Comparison of ENCODE assay signal across 10 mouse cellular contexts in the genomic region with DNA sequence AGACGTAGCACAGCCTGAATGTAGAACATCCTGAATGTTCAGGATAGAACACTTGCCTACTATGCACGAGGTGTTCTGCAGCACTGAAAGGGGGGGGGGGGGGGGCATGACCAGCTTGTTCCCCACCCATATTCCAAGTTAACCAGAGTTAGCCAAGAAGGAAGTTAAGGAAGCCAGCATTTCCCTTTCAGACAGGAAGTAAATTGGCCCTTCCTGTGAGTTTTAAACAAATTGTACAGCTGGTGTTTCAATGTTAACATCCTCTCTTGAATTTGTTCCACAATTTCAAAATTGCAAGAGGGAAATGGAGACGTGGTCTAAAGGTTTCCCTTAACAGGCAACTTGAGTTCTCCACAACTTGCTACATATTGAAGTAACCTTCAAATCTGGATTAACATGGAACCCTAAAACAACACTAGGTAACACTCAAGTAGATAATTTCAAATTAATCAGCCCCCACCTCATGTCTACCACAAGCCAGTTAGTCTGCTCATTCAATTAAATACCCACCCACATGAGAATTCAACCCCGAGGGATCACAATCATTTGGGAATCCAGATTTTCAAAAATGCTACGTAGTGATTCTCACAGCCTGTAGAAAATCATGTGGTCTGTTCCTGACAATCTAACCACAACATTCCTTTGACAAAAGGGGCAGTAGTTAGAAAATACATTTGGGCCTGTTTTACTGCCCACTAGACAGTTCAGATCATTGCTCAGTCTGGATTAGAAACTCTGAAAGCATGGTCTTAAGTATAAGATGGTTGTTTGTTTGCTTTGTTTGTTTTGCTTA. TPM values are rescaled to one million over a fixed set of nuclear protein-coding genes. Genes with fewer than 3 reads are reported as not detected.
A peak's percentile ranks its signal among the peaks of the same experiment; 100 is the strongest.
DNase-seq lines count a peak whose midpoint lies in the region; ATAC-seq and TF ChIP-seq lines count a peak whose summit lies in the region.
"Had no signal": no experiment of that assay in that cellular context is flagged by ENCODE, and none has a peak within 500 bp of the region (broad histone marks: within the 10 kb centered on the region; RNA-seq: fewer than 3 reads in every experiment).

No protein-coding gene starts in this region.

- peaks cover 55% of the 10 kb centered on the region for H3K4me1 ChIP-seq in kidney, postnatal 0 days (replicated peaks; ENCODE audit: insufficient read depth, low read length)
- H3K4me1 ChIP-seq in embryonic facial prominence, embryonic 13.5 days, result peaks cover 64% of the 10 kb centered on the region
- peaks cover 85% of the 10 kb centered on the region for H3K4me1 ChIP-seq in heart, postnatal 0 days (ENCODE audit: control insufficient read depth, insufficient read depth)

- H3K36me3 ChIP-seq in kidney, postnatal 0 days (ENCODE audit: insufficient read depth, low read length), result no peaks in the 10 kb centered on the region
- H3K36me3 ChIP-seq in embryonic facial prominence, embryonic 13.5 days, result no peaks in the 10 kb centered on the region
- 0 out of 2 replicates have a peak, but pooled peaks cover 4% of the 10 kb centered on the region for H3K36me3 ChIP-seq in heart, postnatal 0 days (replicated peaks; ENCODE audit: control insufficient read depth, insufficient read depth, low read length)

- no peak for TF ChIP-seq CTCF in kidney, postnatal 0 days (IDR thresholded peaks at IDR 0.05; ENCODE audit: low read depth)
- no peak for TF ChIP-seq CTCF in heart, postnatal 0 days (IDR thresholded peaks at IDR 0.05; ENCODE audit: low read depth)

- H3K27me3 ChIP-seq in kidney, postnatal 0 days (ENCODE audit: insufficient read depth, low read length), result no peaks in the 10 kb centered on the region
- H3K27me3 ChIP-seq in embryonic facial prominence, embryonic 13.5 days, result no peaks in the 10 kb centered on the region
- H3K27me3 ChIP-seq in heart, postnatal 0 days (ENCODE audit: control insufficient read depth, insufficient read depth, low read length), result no peaks in the 10 kb centered on the region

- H3K9ac ChIP-seq in kidney, postnatal 0 days (ENCODE audit: low read depth, low read length), result no peak overlapping the region
- no peak overlapping the region for H3K9ac ChIP-seq in embryonic facial prominence, embryonic 13.5 days
- H3K9ac ChIP-seq in heart, postnatal 0 days (replicated peaks; ENCODE audit: low read depth, low read length), result 0 out of 2 replicates have a peak overlapping the region, but pooled peaks have one; percentile 13

- no peaks in the 10 kb centered on the region for H3K9me3 ChIP-seq in kidney, postnatal 0 days (replicated peaks; ENCODE audit: low read length)
- H3K9me3 ChIP-seq in embryonic facial prominence, embryonic 13.5 days, result no peaks in the 10 kb centered on the region
- H3K9me3 ChIP-seq in heart, postnatal 0 days (replicated peaks; ENCODE audit: control insufficient read depth, low read length), result no peaks in the 10 kb centered on the region

- H3K4me3 ChIP-seq in kidney, postnatal 0 days (replicated peaks; ENCODE audit: low read depth, low read length), result no peak overlapping the region
- H3K4me3 ChIP-seq in embryonic facial prominence, embryonic 13.5 days, result no peak overlapping the region
- H3K4me3 ChIP-seq in heart, postnatal 0 days (ENCODE audit: low read depth, low read length), result no peak overlapping the region

- peak; percentile 40; the same call in 1 of the 2 replicates for TF ChIP-seq EP300 in heart, postnatal 0 days (IDR thresholded peaks at IDR 0.05; ENCODE audit: low read depth)

- no peak for ATAC-seq in kidney, postnatal 0 days (replicated peaks; ENCODE audit: low FRiP score, low read depth)
- ATAC-seq in embryonic facial prominence, embryonic 13.5 days (ENCODE audit: insufficient number of reproducible peaks, insufficient read depth, low FRiP score, low TSS enrichment, low read depth), result no peak
- ATAC-seq in heart, postnatal 0 days (ENCODE audit: insufficient read depth, low read depth), result no peak
- ATAC-seq in megakaryocyte, adult 5-6 weeks (ENCODE audit: poor library complexity, severe bottlenecking), result peak; percentile 31; the same call in 1 of the 2 replicates

- peak overlapping the region; percentile 96 for H3K27ac ChIP-seq in kidney, postnatal 0 days
- H3K27ac ChIP-seq in embryonic facial prominence, embryonic 13.5 days, result peak overlapping the region; percentile 94
- H3K27ac ChIP-seq in heart, postnatal 0 days (ENCODE audit: low read depth), result peak overlapping the region; percentile 97

- 39% methylated on average over 5 of the region's 5 CpGs for WGBS in kidney, postnatal 0 days
- 49% methylated on average over 5 of the region's 5 CpGs for WGBS in embryonic facial prominence, embryonic 13.5 days
- WGBS in heart, postnatal 0 days, result 18% methylated on average over 5 of the region's 5 CpGs

- peak; percentile 69 for DNase-seq in kidney, postnatal 0 days (ENCODE audit: low spot score)
- no peak for DNase-seq in kidney, adult 9 months
- no peak for DNase-seq in heart, postnatal 0 days (ENCODE audit: low spot score)
- no peak for DNase-seq in retina, postnatal 1 day
- DNase-seq in left cerebral cortex, adult 8-10 months (ENCODE audit: low spot score in 2 of 2), result no peak
- DNase-seq: spleen, adult 18-20 months had no signal

- peak overlapping the region; percentile 32 for H3K4me2 ChIP-seq in kidney, postnatal 0 days (ENCODE audit: low read length)
- H3K4me2 ChIP-seq in embryonic facial prominence, embryonic 13.5 days, result no peak overlapping the region
- H3K4me2 ChIP-seq in heart, postnatal 0 days (ENCODE audit: low read depth, low read length), result peak overlapping the region; percentile 49

RNA-seq across cellular contexts. Expression of gene Ctnnd1, which starts 11.9 kb away (rescaled TPM):
- polyA plus RNA-seq in kidney, postnatal 0 days (2015; fragmentation: Nextera tagmentation; extraction: Ambion mirVana), result 35.0 and 37.4 TPM in 2 replicates
- polyA plus RNA-seq in embryonic facial prominence, embryonic 13.5 days (2015; fragmentation: Nextera tagmentation; extraction: Ambion mirVana), result 43.8 and 49.6 TPM in 2 replicates
- 121 and 156 TPM in 2 replicates for total RNA-seq in heart, postnatal 0 days (2014; rRNA removed; ENCODE audit: low replicate concordance)
- polyA plus RNA-seq in heart, postnatal 0 days (2015; fragmentation: Nextera tagmentation; extraction: Ambion mirVana), result 26.5 and 29.8 TPM in 2 replicates
- total RNA-seq in megakaryocyte, adult 5-6 weeks (2015), result 14.9 and 20.9 TPM in 2 replicates
- 14.8 and 17.8 TPM in 2 replicates for total RNA-seq in megakaryocyte, adult 5-6 weeks (2017)
- total RNA-seq in left cerebral cortex, adult 8-10 months (2022), result 10 to 100 TPM; 57.2 to 69.1 (median 60.0) TPM

RNA-seq across cellular contexts. Expression of gene Btbd18, which starts 20.3 kb away (rescaled TPM):
- polyA plus RNA-seq in kidney, postnatal 0 days (2015; fragmentation: Nextera tagmentation; extraction: Ambion mirVana), result 0.09 and 0.18 TPM in 2 replicates
- polyA plus RNA-seq in embryonic facial prominence, embryonic 13.5 days (2015; fragmentation: Nextera tagmentation; extraction: Ambion mirVana), result 0.36 and 0.41 TPM in 2 replicates
- not detected in 2 replicates for total RNA-seq in heart, postnatal 0 days (2014; rRNA removed; ENCODE audit: low replicate concordance)
- 0.05 and 0.08 TPM in 2 replicates for polyA plus RNA-seq in heart, postnatal 0 days (2015; fragmentation: Nextera tagmentation; extraction: Ambion mirVana)
- total RNA-seq in megakaryocyte, adult 5-6 weeks (2015), result 0.07 TPM in 1 of 2 replicates, not detected in the other
- total RNA-seq in megakaryocyte, adult 5-6 weeks (2017), result not detected in 2 replicates
- not detected for total RNA-seq in left cerebral cortex, adult 8-10 months (2022)
- total RNA-seq: layer of hippocampus, postnatal 10 days had no signal

RNA-seq across cellular contexts. Expression of gene Selenoh, which starts 31.9 kb away (rescaled TPM):
- polyA plus RNA-seq in kidney, postnatal 0 days (2015; fragmentation: Nextera tagmentation; extraction: Ambion mirVana), result 243 and 244 TPM in 2 replicates
- polyA plus RNA-seq in embryonic facial prominence, embryonic 13.5 days (2015; fragmentation: Nextera tagmentation; extraction: Ambion mirVana), result 292 and 345 TPM in 2 replicates
- 240 and 350 TPM in 2 replicates for total RNA-seq in heart, postnatal 0 days (2014; rRNA removed; ENCODE audit: low replicate concordance)
- polyA plus RNA-seq in heart, postnatal 0 days (2015; fragmentation: Nextera tagmentation; extraction: Ambion mirVana), result 137 and 149 TPM in 2 replicates
- total RNA-seq in megakaryocyte, adult 5-6 weeks (2015), result 126 and 155 TPM in 2 replicates
- total RNA-seq in megakaryocyte, adult 5-6 weeks (2017), result 76.2 and 102 TPM in 2 replicates
- 10 to 100 TPM; 31.1 to 43.1 (median 34.4) TPM for total RNA-seq in left cerebral cortex, adult 8-10 months (2022)

RNA-seq across cellular contexts. Expression of gene Gm28635, which starts 39.2 kb away (rescaled TPM):
- not detected in 2 replicates for polyA plus RNA-seq in kidney, postnatal 0 days (2015; fragmentation: Nextera tagmentation; extraction: Ambion mirVana)
- polyA plus RNA-seq in embryonic facial prominence, embryonic 13.5 days (2015; fragmentation: Nextera tagmentation; extraction: Ambion mirVana), result not detected in 2 replicates
- total RNA-seq in heart, postnatal 0 days (2014; rRNA removed; ENCODE audit: low replicate concordance), result not detected in 2 replicates
- polyA plus RNA-seq in heart, postnatal 0 days (2015; fragmentation: Nextera tagmentation; extraction: Ambion mirVana), result not detected in 2 replicates
- total RNA-seq in megakaryocyte, adult 5-6 weeks (2015), result not detected in 2 replicates
- not detected in 2 replicates for total RNA-seq in megakaryocyte, adult 5-6 weeks (2017)
- 1 to 10 TPM in 1 of 4 experiments, not detected in 3; 3.6 TPM for total RNA-seq in left cerebral cortex, adult 8-10 months (2022)
- polyA plus RNA-seq: neural tube, embryonic 11.5 days had no signal

RNA-seq across cellular contexts. Expression of gene Med19, which starts 39.6 kb away (rescaled TPM):
- 33.3 and 34.6 TPM in 2 replicates for polyA plus RNA-seq in kidney, postnatal 0 days (2015; fragmentation: Nextera tagmentation; extraction: Ambion mirVana)
- 33.4 and 38.5 TPM in 2 replicates for polyA plus RNA-seq in embryonic facial prominence, embryonic 13.5 days (2015; fragmentation: Nextera tagmentation; extraction: Ambion mirVana)
- total RNA-seq in heart, postnatal 0 days (2014; rRNA removed; ENCODE audit: low replicate concordance), result 8.1 and 41.5 TPM in 2 replicates
- polyA plus RNA-seq in heart, postnatal 0 days (2015; fragmentation: Nextera tagmentation; extraction: Ambion mirVana), result 15.9 and 17.0 TPM in 2 replicates
- total RNA-seq in megakaryocyte, adult 5-6 weeks (2015), result 22.4 and 24.5 TPM in 2 replicates
- total RNA-seq in megakaryocyte, adult 5-6 weeks (2017), result 16.1 and 20.2 TPM in 2 replicates
- total RNA-seq in left cerebral cortex, adult 8-10 months (2022), result 10 to 100 TPM; 31.6 to 37.0 (median 32.9) TPM
